Mouse (Mus musculus) fat pad, adult 2 months (tissue): ENCODE data around the gene Ccdc155.

Experiments used
- DNase-seq: peaks from one replicate; pipeline ENCODE4 v3.0.0-alpha.2; 2011; ENCODE audit warnings: low read depth, low spot score; ENCODE audit errors: extremely low read depth

The Ccdc155 gene

DNA sequence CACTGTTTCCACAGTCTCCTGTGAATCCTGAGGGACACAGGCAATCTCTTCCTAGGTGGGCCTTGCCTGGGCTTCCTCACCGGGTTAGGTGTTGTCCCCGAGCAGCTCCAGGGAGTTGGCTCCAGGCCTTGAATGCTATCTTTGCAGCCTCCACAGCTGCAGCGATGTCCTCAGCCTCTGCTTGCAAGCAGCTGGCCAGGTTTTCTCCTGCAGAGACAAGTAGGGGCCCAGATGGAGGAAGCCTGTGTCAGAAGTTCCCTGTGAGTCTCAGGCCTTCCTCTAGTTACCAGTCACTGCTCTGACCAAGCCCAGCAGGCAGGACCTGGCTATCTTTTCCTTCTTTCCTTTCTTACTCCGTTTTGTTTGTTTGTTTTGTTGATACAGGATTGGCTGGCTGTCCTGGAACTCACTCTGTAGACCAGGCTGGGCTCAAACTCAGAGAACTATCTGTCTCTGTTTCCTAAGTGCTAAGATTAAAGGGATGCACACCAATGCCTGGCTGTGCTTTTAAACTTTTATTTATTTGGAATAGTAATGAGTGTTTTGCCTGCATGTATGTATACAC, 56.1 kb downstream of the Ccdc155 start:
- no peak for DNase-seq

- DNase-seq: no peak
These were observed 56.8 kb downstream of the Ccdc155 start for GRCm38 (mm10) chr7:45147899-45148298.

DNA sequence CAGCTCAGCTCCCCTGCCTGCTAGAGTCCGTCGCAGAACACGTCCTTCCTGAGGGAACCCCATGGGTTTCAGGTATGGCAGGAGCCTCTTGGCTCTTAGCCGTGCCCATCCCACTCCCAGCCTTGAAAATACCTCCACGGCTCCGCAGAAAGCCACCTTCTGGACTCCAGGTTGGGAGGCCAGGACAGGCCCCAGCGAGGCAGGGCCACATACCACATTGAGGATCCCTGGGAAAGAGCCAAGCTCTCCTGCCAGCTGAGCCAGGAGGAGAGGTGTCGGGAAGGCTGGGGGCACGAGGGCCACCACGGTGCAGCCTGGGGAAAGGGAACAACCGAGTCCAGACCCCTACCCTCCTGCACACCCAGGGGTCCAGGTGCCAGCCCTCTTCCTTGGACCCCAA, 57.4 kb downstream of the Ccdc155 start:
- DNase-seq: no peak

DNA sequence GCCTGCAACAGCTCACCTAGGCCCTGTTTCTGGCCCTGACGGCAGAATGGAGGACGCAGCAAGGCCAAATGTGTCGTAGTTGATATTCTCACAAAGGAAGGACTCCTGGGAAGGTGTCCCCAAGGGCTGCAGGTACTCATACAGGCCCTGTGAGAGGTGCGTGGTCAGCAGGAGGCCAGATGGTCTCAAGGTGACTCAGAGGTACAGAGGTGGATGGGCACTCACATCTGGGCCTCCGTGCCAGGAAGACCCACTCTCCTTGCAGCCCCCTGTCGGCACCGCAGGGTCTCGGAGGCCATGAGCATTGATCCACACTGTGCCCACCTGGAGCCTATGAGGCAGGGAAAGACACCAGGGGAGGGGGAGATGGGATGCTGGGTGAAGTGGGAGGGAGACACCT, 59.2 kb downstream of the Ccdc155 start:
- no peak for DNase-seq

DNA sequence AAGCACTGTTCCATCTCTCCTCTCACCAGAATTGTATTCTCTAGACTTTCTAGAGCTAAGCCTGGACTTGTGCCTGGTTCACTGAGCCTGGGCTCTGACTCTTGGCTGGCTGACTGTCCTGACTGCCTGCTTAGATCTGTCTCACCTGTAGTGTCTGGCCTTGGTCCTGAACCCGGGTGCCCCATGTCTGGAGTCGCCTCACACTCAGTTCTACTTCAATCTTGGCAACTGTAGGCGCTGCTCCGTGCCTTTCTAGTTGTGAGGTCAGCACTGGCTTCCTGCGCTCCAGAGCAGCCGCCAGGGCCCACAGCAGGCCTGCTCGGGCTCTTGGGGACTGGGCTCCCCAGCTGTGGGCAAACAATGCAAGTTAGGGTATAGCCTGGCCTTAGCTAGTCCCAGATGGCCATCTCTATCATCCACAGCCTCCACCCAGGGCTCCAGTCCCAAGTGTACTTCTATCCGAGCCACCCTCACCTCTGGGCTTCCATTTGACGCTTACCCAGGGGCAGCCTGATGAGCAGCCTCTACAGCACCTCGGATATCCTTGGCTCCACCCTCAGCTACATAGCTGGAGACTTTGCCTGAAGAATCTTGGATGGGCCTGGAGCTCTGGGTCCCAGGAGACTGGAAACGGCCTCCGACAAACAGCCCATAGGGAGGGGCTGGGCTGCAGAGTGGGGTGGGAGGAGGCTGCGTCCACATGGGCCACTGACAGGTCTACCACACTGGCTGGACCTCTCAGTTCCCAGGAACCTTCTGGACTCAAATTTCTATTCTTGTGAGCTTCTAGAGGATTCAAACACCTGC, 60.1 kb downstream of the Ccdc155 start:
- no peak for DNase-seq

- DNase-seq: no peak
These were observed 62.8 kb downstream of the Ccdc155 start for GRCm38 (mm10) chr7:45141914-45142313.

DNA sequence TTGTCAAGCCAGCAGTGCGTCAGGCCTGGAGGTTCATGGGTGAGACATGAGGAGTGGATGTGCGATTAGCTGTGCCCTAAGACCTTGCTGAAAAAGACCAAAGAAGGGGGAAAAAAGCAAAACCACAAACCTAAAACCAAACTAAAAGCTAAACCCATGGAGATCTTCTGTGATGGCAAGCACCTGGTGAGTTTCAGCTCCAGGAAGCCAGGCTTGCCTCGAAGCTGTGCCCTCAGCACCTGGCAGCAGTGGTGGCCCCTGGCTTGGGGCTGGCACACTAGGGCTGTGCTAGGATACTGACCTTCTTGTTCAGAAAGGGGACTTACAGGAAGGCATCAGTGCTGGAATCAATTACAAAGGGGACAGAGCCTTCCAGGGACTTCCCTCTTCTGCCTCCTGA, 63.4 kb downstream of the Ccdc155 start:
- DNase-seq: no peak

DNA sequence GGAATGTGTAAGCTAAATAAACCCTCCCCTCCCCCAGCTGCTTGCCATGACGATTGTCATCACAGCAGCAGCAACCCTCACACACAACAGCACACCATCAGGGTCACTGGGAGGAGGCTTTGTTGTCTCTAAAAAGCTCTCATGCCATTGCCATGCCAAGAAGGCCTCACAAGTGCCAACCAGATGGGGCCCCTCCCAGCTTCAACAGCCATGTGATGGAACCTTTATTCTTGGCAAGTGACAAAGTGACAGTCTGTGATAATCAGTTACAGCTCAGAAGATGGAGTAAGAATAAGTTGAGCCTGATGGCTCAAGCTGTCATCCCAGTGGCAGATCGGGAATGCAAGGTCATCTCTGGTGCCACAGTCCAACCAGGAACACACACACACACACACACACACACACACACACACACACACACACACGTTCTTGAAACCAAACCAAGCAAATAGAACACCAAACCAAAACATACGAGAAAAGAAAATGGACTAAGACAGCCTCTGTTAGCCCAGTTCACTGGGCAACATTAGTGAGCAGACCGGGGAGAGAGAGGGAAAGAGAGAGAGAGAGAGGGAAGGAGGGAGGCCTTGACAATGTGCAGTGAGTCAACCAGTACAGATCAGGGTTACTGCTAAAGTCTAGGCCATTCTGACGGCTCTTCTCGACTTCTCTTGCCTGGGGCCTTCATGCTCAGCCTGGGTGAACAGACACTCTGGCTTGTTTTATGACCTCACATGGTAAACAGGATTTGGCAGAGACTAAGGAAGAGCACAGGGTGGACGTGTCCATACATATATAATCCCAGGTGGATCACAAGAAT, 64.6 kb downstream of the Ccdc155 start:
- peak; percentile 72 for DNase-seq

GRCm38 (mm10) chr7:45138403-45138802, 66.3 kb downstream of the Ccdc155 start:
- DNase-seq: no peak

- DNase-seq: no peak
These were observed 67.3 kb downstream of the Ccdc155 start for GRCm38 (mm10) chr7:45137171-45138006.

GRCm38 (mm10) chr7:45135993-45136567, 68.6 kb downstream of the Ccdc155 start, which contains the start of the genes Gm45713 and Flt3l:
Gene Gm45713, minus strand, starts transcription at chr7:45136231.
Gene Flt3l, minus strand, starts transcription at chr7:45136432.
- no peak for DNase-seq

GRCm38 (mm10) chr7:45135370-45135769, 69.3 kb downstream of the Ccdc155 start:
- no peak for DNase-seq

GRCm38 (mm10) chr7:45134544-45135026, 70.1 kb downstream of the Ccdc155 start:
- DNase-seq: no peak
